Mouse (Mus musculus): ENCODE data around the gene Cdc42bpb.
A peak's percentile ranks its signal among the peaks of the same experiment; 100 is the strongest.

Cdc42bpb gene

DNA sequence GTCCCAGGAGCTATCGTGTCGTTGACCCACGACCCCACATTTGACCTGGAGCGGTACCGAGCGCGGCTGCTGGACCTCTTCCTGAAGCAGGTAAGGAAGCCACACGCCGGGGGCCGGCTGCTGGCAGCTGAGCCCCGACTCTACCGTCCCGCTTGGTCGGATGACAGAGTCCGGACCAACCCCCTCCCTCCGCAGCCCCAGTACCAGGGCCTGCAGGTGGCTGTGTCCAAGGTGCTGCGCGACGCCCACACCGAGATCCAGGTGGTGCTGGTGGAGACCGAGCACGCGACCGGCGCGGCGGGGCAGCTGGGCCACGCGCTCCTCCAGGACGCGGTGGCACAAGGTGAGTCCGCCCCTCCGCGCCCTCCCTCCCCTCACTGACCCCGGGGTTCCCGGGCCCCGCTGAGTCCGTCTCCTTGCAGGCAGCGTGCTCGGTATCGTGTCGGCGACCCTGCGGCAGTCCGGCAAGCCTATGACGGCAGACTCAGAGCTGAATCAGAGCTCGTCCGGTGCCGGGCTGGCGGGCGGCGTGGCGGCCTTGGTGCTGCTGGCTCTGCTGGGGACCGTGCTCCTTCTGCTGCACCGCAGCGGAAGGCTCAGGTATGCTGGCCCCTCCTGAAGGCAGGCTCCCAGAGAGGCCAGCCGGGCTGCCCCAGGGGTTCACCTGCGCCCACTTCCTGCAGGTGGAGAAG, 102.2 kb downstream of the Cdc42bpb start:
- peak; percentile 46 for DNase-seq

GRCm38 (mm10) chr12:111274447-111275149, 102.9 kb downstream of the Cdc42bpb start:
- no peak for DNase-seq

- DNase-seq, result no peak
These were observed 103.5 kb downstream of the Cdc42bpb start for GRCm38 (mm10) chr12:111274006-111274405.

GRCm38 (mm10) chr12:111272420-111272819, 105.1 kb downstream of the Cdc42bpb start:
- DNase-seq, result peak; percentile 90

DNA sequence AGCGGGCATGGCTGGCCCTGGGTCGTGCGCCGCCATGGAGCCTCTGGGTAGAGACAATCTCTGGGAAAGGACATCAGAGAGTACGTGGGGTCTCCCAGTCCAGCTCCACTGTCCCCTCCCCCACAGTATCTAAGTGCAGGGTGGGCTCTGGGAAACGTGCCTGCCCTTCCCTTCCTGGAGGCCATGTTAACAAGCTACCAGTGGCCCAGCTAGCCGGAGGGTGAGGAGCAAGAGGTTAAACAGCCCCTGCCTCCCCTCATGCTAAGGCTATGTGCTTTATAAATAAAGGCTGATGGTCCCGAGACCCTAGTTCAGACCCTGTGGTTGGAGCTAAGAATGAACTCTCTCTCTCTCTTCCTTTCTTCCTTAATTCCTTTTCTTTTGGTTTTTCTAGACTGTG, 105.6 kb downstream of the Cdc42bpb start:
- DNase-seq, result no peak

DNA sequence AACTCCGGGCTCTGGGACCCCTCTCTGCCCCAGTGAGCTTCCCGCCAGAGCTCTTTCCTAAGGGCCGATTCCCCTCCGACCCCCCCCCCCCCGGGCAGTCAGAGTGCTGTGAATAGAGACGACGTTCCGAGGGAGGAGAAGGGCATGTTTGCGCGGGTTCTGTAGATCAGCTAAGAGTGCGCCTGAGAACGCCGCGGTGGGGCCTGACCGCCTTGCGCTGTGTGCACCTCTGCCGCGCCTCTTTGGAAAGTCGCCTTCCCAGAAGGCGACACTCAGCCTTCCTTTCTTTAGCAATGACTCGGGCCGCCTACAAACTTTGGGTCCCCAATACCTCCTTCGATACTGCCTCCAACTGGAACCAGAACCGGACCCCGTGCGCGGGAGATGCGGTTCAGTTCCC, 106.1 kb downstream of the Cdc42bpb start:
- DNase-seq, result no peak

- DNase-seq, result peak; percentile 81
These were observed 106.8 kb downstream of the Cdc42bpb start, which contains the start of gene Amn for GRCm38 (mm10) chr12:111270629-111271277. Amn (plus strand) TSS chr12:111271095.

DNA sequence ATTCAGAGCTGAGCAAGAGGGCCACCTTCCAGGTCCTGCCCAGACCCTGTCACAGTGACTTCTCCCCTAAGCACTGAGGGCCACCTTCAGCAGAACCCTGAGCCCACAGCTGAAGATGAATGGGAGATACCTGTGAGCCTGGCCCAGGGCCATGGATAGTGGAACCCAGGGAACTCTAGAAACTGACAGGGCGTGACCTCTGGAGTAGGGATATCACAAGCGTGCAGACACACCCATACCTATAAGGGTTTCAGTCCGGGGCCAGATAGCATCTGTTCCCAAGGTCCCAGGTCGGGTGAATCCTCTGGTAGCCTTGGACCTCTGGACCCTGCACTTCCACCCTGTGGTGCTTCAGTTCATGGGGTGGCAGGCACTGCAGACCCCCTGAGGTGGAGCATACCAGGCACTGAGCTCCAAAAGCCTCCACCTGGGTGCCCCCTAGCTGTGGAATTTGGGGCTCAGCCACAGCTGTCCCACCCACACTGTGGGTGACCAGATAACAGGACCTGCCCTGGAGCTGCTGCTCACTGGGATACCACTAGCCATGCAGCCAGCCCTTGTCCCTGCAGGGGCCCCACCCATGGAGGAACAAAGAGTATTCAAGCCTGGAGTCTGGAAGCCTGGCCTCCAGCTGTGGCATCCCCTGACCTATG, 109.7 kb downstream of the Cdc42bpb start:
- DNase-seq, result no peak

- no peak for DNase-seq
These were observed 110.9 kb downstream of the Cdc42bpb start for GRCm38 (mm10) chr12:111266592-111266991.

- no peak for DNase-seq
These were observed 112.3 kb downstream of the Cdc42bpb start for GRCm38 (mm10) chr12:111265212-111265611.

DNA sequence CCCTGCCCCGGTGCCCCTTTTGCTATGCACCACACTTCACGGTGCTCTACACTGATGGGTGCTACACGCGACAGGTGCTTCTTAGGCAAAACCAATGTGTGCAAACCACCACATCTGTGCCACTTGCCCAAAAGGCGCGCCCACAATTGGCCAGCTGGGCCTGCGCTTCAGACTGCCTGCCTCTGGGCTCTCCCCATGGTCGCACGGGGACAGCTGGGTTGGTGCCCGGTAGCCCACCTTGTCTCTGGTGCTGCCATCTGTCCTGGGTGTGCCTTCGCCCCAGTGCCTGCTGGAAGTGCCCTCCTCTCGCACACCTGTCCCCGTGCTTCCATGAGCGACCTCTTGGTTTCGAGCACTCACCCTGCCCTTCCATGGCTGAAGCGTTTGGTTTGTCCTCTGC, 113.9 kb downstream of the Cdc42bpb start:
- DNase-seq, result no peak

DNA sequence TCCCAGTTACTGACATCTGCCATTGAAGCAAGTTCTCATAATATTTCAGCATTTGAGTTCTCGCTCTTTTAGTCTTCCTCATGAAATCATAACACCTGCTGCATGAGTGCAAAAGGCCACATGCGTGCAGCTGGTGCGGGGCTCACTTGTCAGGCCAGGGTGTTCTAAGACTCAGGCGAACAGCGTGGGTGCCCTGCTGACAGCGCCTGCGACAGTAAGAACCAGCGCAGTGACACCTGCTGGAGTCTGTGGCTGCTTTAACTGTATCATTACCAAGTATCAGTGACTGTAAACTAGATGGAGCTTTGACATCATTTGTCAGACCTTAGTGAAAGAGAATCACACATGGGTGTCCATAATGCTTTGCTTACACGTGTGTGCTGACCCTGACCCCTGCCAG, 126.3 kb downstream of the Cdc42bpb start:
- DNase-seq, result no peak

GRCm38 (mm10) chr12:111250116-111250515, 127.4 kb downstream of the Cdc42bpb start:
- DNase-seq, result no peak

DNA sequence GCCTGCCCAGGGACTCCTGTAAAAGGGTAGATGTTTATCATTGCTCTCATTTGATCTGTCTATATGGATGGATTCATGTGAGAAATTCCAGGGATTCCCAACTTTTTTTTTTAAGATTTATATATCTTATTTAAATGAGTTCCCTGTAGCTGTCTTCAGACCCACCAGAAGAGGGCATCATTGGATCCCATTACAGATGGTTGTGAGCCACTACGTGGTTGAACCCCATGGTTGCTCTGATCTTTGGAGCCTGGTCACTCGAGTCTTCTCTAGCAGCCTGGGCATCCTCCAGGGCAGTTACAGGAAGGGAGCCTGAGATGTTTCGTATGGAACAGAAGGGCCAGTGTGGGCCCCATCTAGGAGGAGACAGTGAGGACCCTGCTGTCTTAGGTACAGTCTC, 128.4 kb downstream of the Cdc42bpb start:
- peak; percentile 25 for DNase-seq

DNA sequence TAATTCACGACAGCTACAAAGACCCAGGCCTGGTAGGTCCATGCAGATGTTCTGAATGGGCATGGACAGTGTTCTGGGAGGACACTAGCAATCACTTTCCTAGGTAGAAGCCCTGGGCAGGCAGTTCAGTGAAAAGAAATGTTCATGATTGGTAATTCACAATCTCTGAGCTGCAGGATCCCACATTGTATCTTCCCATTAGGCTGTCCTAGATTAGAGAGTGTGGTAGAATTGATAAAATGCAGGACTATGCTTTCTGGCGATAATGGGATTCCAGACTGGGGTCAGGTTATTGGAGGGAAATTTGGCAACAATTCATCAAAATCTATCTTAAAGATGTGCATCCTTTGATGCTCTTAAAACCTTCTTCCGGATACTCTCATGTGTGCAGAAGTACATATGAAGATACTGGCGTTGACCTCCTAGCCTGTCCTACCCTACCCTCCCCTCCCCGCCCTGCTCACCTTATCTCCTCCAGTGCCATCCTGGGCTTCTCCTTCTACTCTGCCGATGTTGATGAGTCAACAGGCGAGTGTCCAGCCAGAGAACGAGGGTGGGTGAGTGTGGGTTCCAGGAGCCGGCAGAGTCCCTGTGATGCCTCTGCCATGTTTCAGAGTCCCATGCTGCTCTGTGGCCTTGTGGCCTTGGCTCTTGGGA, 130.6 kb downstream of the Cdc42bpb start:
- DNase-seq, result no peak

DNA sequence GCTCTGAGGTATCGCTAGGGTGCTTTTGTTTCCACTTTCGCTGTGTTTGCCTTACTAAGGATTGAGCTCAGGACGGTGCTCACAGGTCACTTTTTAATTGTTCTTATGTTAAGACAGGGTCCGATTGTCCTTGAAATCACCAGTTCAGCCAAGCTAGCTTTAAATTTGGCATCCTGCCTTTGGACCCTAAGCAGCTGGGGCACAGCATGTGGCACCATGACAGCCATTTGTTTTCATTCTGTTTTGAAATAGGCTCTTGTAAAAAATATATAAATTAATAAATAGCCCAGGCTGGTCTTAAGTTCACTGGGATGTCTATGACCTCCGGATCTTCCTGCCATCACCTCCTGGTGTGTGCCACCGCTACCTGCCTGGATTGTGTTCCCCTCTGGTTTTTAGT, 132.4 kb downstream of the Cdc42bpb start:
- DNase-seq, result no peak

DNA sequence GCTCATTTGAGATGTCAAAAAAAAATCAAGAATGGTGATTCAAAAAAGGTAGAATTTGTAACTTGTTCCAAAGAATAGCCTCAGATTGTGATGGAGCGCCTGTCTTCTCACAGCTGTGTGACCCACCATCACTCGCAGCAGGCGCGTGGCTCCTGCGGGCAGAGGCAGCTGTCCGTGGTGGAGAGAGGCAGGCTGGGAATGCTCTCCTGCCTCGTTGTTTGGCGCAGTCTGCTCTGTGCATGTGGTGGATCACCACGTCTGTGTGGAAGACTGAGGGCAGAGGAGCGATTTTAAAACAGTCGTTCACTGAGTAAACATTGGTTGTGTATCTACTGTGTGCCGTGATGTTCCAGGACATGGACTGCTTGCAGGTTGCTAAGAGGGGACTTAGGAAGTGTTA, 133.8 kb downstream of the Cdc42bpb start:
- no peak for DNase-seq
